Mouse (Mus musculus) C3H10T1/2 (cell line): ENCODE data around the gene Cd36. TPM values are rescaled to one million over a fixed set of nuclear protein-coding genes. Genes with fewer than 3 reads are reported as not detected.

ENCODE experiments used
- polyA plus RNA-seq, 2 experiments: library from polyadenylated mRNA; unstranded; fragments of >200 nt; fragmentation: generic; extraction: Trizol; gene quantifications; one replicate each; pipeline ENCODE4 v1.2.1; 2012; ENCODE audit warnings: missing spikeins in 2 of 2

Cd36 gene
- under 1 TPM in 1 of 2 experiments, not detected in 1; 0.08 TPM for polyA plus RNA-seq

GRCm38 (mm10) chr5:17888598-17888997 lies at the start of gene Cd36:
TSS of gene Cd36 (minus strand) at chr5:17888801.

Other genes with a start within 250 kb of the Cd36 start
- gene Gnat3, start 73.7 kb upstream of the Cd36 start, polyA plus RNA-seq = not detected